Mouse (Mus musculus) liver (tissue): ENCODE data around the gene Pdxdc1.
"Not testable (repeated sequence)": the region's sequence is repeated elsewhere in the genome, so short reads cannot be mapped to it uniquely, and the experiment has no call there.

Experiments
- DNase-seq: peaks from one replicate; pipeline ENCODE4 v3.0.0-alpha.2; 2020; ENCODE audit warnings: mixed read lengths

The Pdxdc1 gene

GRCm38 (mm10) chr16:13812152-13812551 lies 90.8 kb downstream of the Pdxdc1 start:
- DNase-seq = no peak

DNA sequence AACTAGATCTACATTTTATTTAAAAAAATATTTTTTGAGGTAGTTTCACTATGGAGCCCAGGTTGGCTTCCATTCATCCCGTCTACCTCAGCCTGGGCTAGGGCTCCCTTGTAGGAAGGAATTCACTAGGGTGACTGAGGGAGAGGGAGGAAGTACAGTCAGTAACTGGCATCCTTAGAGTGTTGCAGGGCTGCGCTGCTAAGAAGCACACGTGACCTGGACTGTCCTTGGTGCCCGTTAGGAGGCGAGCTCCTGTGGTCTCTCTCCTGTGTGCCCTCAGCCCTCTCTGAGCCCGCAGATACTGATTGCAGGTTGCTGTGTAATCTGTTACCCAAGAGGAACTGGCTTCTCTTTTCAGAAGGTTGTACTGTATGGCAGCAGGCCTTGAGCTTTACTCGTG lies 94.5 kb downstream of the Pdxdc1 start:
- no peak for DNase-seq

- DNase-seq = no peak
Observed at GRCm38 (mm10) chr16:13807616-13808015, 95.3 kb downstream of the Pdxdc1 start.

DNA sequence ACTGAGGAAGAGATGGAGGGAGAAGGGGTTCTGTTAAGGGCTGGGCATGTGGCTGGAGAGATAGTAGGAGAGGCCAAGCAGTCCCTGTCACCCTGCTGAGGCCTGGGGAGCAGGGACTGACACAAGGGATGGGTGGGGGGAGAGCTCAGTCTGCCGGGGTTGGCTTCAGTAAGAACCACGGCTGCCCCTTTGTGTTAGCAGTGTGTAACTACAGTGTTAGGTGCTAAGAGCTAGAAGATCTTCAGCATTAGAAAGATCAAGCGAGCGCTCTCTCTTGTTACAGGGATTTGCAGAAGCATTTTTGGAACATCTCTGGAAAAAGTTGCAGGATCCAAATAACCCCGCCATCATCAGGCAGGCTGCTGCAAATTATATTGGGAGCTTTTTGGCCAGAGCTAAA lies 98.3 kb downstream of the Pdxdc1 start:
- no peak for DNase-seq

- DNase-seq = no peak
Observed at GRCm38 (mm10) chr16:13801231-13801630, 101.7 kb downstream of the Pdxdc1 start.

- no peak for DNase-seq
Observed at GRCm38 (mm10) chr16:13796746-13797175, 106.2 kb downstream of the Pdxdc1 start.

GRCm38 (mm10) chr16:13793441-13793840 lies 109.5 kb downstream of the Pdxdc1 start:
- DNase-seq = not testable (repeated sequence)

GRCm38 (mm10) chr16:13785932-13786331 lies 117.0 kb downstream of the Pdxdc1 start:
- no peak for DNase-seq
